Mouse (Mus musculus) kidney, adult 9 months (tissue): ENCODE data around the gene Rslcan18.
"Not testable (repeated sequence)": the region's sequence is repeated elsewhere in the genome, so short reads cannot be mapped to it uniquely, and the experiment has no call there.

Experiments used
- DNase-seq: peaks from one replicate; pipeline ENCODE4 v3.0.0; 2022

The Rslcan18 gene

GRCm38 (mm10) chr13:67116163-67116562, at the start of gene Rslcan18:
Gene Rslcan18, minus strand, starts transcription at chr13:67116263.
- DNase-seq, result not testable (repeated sequence)

DNA sequence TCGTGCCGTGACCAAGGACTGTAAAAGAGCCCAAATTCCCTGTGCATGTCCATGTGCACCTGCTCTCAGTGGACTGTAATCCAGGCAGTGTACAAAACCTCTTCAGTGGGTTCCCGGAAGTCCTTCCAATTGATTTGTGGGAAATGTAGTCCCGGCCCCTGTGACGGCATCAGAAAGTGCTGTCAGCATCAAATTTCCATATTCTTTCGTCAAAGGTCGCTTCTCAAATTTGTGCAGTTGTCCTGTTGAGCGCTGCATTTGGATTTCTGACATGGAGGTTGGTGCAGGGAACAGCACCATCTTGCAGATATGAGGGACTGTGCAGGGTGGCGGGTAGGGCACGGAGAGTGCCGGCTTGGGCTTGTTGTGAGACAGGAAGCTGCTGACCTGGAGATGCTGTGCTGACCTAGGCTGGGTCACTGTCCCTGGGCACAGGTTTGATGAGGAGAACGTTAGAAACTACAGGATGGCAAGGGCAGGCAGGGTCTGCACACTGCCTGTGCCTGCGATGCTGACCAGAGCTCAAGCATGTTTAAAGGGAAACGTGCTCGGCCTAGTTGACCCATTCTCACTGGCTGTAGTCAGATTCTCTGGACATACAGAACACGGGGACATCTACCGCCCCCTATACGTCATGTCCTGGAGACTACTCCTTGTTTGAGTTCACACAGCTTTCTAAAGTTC, 12.1 kb upstream of the Rslcan18 start:
- peak; percentile 91 for DNase-seq

GRCm38 (mm10) chr13:67127507-67127906, 11.4 kb upstream of the Rslcan18 start:
- DNase-seq, result not testable (repeated sequence)

DNA sequence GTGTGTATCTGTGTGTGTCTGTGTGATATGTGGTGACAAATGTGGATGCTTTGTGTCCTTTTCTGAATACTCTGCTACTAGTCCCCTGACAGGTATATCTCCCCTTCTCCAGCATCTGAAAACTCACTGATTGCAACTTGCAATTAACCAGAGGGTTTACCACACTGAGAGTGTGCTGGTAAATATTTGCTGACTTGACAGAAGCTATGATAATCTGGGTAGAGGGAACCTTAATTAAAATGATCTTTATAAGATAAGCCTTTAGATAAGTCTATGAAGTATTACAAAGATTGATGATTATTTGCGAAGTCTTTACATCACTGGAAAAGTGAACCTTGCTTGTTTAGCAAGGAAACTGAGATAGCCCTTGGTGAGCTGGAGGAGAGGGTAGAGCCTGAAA, 8.4 kb upstream of the Rslcan18 start:
- no peak for DNase-seq

GRCm38 (mm10) chr13:67121360-67121759, 5.3 kb upstream of the Rslcan18 start, which contains the start of gene Zfp759:
Gene Zfp759, plus strand, starts transcription at chr13:67121660.
- not testable (repeated sequence) for DNase-seq

DNA sequence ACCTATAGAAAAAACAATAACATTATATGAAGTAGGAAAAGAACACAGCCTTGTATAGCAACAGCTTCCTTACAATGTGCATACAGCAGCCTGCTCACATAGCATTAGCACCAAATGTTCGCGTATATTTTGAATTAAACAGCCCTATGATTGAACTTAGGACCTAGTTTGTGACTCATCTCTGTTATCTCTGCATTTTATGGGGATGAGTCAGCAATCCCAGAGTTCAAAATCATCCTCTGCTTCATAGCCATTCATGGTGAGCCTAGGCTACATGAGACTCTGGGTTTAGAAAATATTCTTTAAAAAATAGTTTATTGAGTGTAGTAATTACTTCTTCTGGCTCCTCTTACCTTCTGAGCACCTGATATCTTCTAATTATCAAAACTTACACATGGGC, 2.8 kb downstream of the Rslcan18 start:
- DNase-seq, result no peak

- peak; percentile 22 for DNase-seq
Measured at GRCm38 (mm10) chr13:67112096-67112495, 4.0 kb downstream of the Rslcan18 start.

DNA sequence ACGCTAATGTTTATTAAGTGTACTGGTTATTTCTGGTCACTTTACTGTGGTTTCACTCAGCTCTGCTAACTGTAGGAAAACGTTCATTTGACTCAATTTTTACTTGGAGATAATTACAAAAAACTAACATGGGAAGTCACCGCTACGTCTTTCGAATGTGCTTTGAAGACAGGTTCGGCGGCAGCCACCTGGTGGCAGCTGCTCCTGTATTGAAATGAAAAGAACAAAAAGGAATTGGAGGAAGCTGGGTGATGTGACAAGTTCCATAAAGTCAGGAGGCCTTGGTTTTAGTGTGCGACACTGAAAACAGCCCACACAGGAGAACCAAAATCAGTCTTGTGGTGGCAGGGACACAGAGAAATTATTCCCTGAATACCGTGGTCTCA, 7.2 kb downstream of the Rslcan18 start:
- no peak for DNase-seq

- DNase-seq, result peak; percentile 99
Measured at GRCm38 (mm10) chr13:67108194-67108820, 7.8 kb downstream of the Rslcan18 start, which contains the start of gene Gm28557. Gene Gm28557, minus strand, starts transcription at chr13:67108604.

DNA sequence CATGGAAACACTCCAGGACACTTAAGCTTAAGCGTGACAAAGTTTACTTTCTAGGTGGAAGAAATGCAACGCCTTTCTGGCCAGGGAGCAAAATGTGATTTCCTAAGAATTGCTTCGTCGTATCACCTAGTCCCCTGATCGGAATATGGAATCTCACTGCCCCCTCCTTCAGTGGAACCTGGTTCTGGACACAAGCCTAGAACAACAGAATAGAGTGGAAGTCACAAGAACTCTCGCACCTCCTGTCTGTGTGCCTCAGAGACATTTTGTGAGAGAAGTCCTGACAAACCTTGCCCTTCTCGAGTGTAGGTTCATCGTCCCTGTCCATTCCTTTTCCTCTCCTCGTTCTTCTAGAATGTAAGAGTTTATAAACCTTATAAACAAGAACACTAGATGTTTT, 8.4 kb downstream of the Rslcan18 start:
- no peak for DNase-seq

GRCm38 (mm10) chr13:67097876-67098275, 18.2 kb downstream of the Rslcan18 start, which contains the start of gene Zfp708:
Gene Zfp708, minus strand, starts transcription at chr13:67097976.
- no peak for DNase-seq

DNA sequence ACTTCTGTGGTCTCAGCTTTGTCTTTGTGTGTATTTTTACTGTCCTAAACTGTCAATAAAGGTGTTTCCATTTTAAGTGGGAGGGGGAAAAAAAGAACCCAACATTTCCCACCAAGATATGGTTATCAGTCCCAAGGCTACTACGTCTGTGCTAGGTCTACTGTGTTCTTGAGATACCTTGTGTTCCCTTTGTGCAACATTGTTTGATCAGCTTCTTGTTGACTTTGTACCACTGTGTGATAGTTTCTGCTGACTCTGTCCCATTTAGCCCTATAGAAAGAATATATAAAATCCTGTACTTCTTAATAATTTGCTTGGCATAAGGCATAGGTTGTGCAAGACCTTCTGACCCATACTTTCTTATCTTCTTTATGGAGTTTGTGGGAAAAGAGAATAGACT, 25.9 kb downstream of the Rslcan18 start:
- no peak for DNase-seq

DNA sequence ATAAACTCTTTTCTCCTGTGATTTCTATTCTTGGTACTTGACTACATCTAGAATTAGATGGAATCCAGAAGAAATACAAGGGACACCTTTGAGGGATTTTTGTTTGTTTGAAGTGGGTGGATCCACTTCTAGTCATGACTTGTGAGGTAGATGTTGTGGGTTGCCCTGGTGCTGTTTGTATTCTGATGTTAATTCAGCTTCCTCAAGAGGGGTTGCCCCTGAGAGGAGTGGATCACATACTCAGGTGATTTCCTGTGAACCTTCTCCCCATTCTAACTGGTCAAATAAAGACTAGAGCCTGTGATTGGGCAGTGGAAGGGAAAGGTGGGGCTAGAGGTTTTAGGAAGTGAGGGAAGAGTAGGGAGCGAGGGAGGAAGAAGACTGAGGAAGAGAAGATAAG, 34.1 kb downstream of the Rslcan18 start:
- DNase-seq, result peak; percentile 9

DNA sequence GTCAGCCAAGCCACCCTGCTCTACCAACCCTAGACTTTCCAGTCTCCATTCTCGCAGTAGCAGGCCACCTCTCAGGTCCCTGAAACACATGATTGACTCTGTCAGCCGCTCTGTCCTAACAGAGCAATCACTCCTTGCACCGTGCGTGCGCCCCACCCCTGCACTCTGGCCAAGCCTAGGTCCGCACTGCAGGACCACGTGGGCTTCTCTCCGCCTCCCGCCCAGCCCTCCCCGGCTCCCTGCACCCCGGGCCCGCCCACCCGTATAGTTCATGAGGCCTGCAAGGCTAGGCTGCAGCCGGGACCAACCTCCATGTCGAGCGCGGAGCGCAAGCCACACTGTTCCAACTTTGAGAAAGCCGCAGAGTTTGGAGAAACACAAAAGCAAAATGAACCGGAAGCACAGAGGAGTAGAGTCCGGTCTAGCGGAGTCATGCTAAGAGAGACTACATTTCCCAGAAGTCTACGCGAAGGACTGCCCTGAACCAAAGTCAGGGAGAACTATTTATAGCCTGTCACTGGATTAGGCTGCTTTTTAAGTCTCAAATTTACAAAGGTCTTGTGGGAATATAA, 34.8 kb downstream of the Rslcan18 start:
- DNase-seq, result peak; percentile 88

- DNase-seq, result no peak
Measured at GRCm38 (mm10) chr13:67077244-67077643, 38.8 kb downstream of the Rslcan18 start.

DNA sequence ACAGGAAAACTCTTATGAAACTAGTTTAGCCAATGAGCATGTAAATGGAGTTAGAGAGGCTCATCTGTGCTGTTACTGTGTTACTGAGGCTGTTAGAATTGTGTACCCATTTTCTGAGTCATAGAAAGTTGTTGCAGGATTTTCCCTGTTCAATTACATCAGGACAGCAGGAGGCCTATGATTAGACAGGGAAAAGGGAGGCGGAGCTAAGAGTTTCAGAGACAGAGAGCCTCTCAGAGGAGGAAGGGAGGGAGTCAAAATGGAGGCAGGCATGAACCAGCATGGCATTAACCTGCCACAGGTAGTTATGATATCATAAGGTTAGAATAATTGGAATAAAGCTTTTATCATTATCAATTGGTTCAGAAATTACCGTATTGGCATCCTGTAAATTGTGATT, 43.3 kb downstream of the Rslcan18 start:
- DNase-seq, result no peak

DNA sequence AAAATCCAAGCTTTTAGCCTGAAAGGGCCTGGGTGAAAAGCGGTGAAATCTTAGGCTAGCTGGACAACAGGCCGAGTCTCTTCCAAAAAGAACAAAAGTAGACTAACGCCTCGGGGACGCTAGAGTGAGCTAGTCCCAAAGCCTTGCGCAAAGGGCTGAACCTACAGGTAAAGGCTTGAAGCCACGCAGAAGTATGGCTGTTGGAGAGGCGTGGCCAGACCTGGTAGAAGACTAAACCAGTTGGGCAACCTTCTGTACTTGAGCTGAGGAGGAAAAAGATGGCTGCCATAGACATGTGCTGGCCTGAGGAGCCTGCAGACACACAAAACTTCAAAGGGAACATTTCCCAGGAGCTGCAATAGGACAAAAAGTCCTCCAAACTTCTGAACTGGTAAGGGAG, 50.7 kb downstream of the Rslcan18 start:
- no peak for DNase-seq

- no peak for DNase-seq
Measured at GRCm38 (mm10) chr13:67062427-67062826, 53.6 kb downstream of the Rslcan18 start.

- peak; percentile 98 for DNase-seq
Measured at GRCm38 (mm10) chr13:67060786-67061358, 55.2 kb downstream of the Rslcan18 start, which contains the start of gene Zfp712. Gene Zfp712, minus strand, starts transcription at chr13:67061170.

- peak; percentile 15 for DNase-seq
Measured at GRCm38 (mm10) chr13:67060161-67060785, 55.8 kb downstream of the Rslcan18 start.
